ENCODE assay signal across 9 mouse cellular contexts in genomic region chr3:116033871-116034222, GRCm38 (mm10). TPM values are rescaled to one million over a fixed set of nuclear protein-coding genes. Genes with fewer than 3 reads are reported as not detected.
A peak's percentile ranks its signal among the peaks of the same experiment; 100 is the strongest.
DNase-seq lines count a peak whose midpoint lies in the region; ATAC-seq and TF ChIP-seq lines count a peak whose summit lies in the region.
"Had no signal": no experiment of that assay in that cellular context is flagged by ENCODE, and none has a peak within 500 bp of the region (broad histone marks: within the 10 kb centered on the region; RNA-seq: fewer than 3 reads in every experiment).

No protein-coding gene starts in this region.

- no peak overlapping the region for H3K9ac ChIP-seq in MEL (ENCODE audit: control insufficient read depth, low read depth, low read length, poor library complexity, severe bottlenecking)
- no peak overlapping the region for H3K9ac ChIP-seq in kidney, postnatal 0 days (ENCODE audit: low read depth, low read length)
- H3K9ac ChIP-seq: liver, embryonic 13.5 days had no signal

- H3K4me3 ChIP-seq in MEL (ENCODE audit: control insufficient read depth in 1 of 2, insufficient read depth in 1 of 2, low read depth in 2 of 2, low read length in 2 of 2), result no peak overlapping the region
- H3K4me3 ChIP-seq in kidney, postnatal 0 days (replicated peaks; ENCODE audit: low read depth, low read length), result no peak overlapping the region
- H3K4me3 ChIP-seq: liver, embryonic 13.5 days had no signal

- H3K9me3 ChIP-seq in MEL (replicated peaks; ENCODE audit: insufficient read depth, low read length), result no peaks in the 10 kb centered on the region
- no peaks in the 10 kb centered on the region for H3K9me3 ChIP-seq in kidney, postnatal 0 days (replicated peaks; ENCODE audit: low read length)
- H3K9me3 ChIP-seq: liver, embryonic 13.5 days had no signal

- TF ChIP-seq CTCF in MEL (IDR thresholded peaks at IDR 0.05 in 2 of 3, conservative IDR thresholded peaks at IDR 0.05 in 1 of 3; ENCODE audit: control insufficient read depth in 1 of 3, insufficient read depth in 1 of 3, low read depth in 2 of 3, low read length in 3 of 3, poor library complexity in 1 of 3, severe bottlenecking in 1 of 3), result peak in 1 of 3 experiments; percentile 54; a peak in 4 of 6 replicates
- TF ChIP-seq CTCF in kidney, postnatal 0 days (IDR thresholded peaks at IDR 0.05; ENCODE audit: low read depth), result peak; percentile 91

- no peak for TF ChIP-seq POLR2A in MEL (IDR thresholded peaks at IDR 0.05; ENCODE audit: control insufficient read depth in 1 of 2, insufficient read depth in 1 of 2, low read depth in 1 of 2, low read length in 2 of 2, poor library complexity in 1 of 2)

- no peak for ATAC-seq in kidney, postnatal 0 days (replicated peaks; ENCODE audit: low FRiP score, low read depth)

- 64% methylated on average over 3 of the region's 3 CpGs for WGBS in kidney, postnatal 0 days

- TF ChIP-seq EP300 in MEL (IDR thresholded peaks at IDR 0.05; ENCODE audit: low read depth in 1 of 2, low read length in 2 of 2), result no peak

- no peaks in the 10 kb centered on the region for H3K79me2 ChIP-seq in MEL (ENCODE audit: control insufficient read depth, insufficient read depth, low read length, poor library complexity)

- peak; percentile 11 for DNase-seq in heart, postnatal 4 days
- DNase-seq in heart, adult 11 months, result no peak
- peak; percentile 58 for DNase-seq in MEL (ENCODE audit: low read depth, low spot score)
- peak; percentile 51 for DNase-seq in embryo, embryonic 11.5 days (ENCODE audit: low read depth, low spot score)
- DNase-seq in kidney, postnatal 0 days (ENCODE audit: low spot score), result peak; percentile 89
- DNase-seq in retina, postnatal 1 day, result peak; percentile 75
- no peak for DNase-seq in gastrocnemius, adult 8-10 months (ENCODE audit: low spot score in 2 of 2)
- no peak for DNase-seq in urinary bladder, postnatal 14 days (ENCODE audit: low spot score)
- DNase-seq: liver, embryonic 13.5 days had no signal

- no peak overlapping the region for H3K27ac ChIP-seq in MEL (ENCODE audit: control insufficient read depth, low read depth, low read length)
- H3K27ac ChIP-seq in kidney, postnatal 0 days, result no peak overlapping the region
- H3K27ac ChIP-seq: liver, embryonic 13.5 days had no signal

- H3K27me3 ChIP-seq in MEL (ENCODE audit: control insufficient read depth in 1 of 2, insufficient read depth in 2 of 2, low read length in 2 of 2), result peaks cover 3 to 7% of the 10 kb centered on the region in 2 experiments; a peak in 3 of 4 replicates
- H3K27me3 ChIP-seq in kidney, postnatal 0 days (ENCODE audit: insufficient read depth, low read length), result no peaks in the 10 kb centered on the region
- H3K27me3 ChIP-seq: liver, embryonic 13.5 days had no signal

- no peak overlapping the region for H3K4me2 ChIP-seq in kidney, postnatal 0 days (ENCODE audit: low read length)
- H3K4me2 ChIP-seq: liver, embryonic 13.5 days had no signal

- peak; percentile 85 for TF ChIP-seq RAD21 in MEL (IDR thresholded peaks at IDR 0.05; ENCODE audit: low read depth, low read length)

- no peaks in the 10 kb centered on the region for H3K36me3 ChIP-seq in MEL (ENCODE audit: control insufficient read depth in 1 of 2, insufficient read depth in 2 of 2, low read length in 2 of 2)
- H3K36me3 ChIP-seq in kidney, postnatal 0 days (ENCODE audit: insufficient read depth, low read length), result no peaks in the 10 kb centered on the region
- H3K36me3 ChIP-seq: liver, embryonic 13.5 days had no signal

- H3K4me1 ChIP-seq in MEL (ENCODE audit: control insufficient read depth in 1 of 2, insufficient read depth in 2 of 2, low read length in 2 of 2), result no peaks in the 10 kb centered on the region
- no peaks in the 10 kb centered on the region for H3K4me1 ChIP-seq in kidney, postnatal 0 days (replicated peaks; ENCODE audit: insufficient read depth, low read length)
- H3K4me1 ChIP-seq: liver, embryonic 13.5 days had no signal

TF ChIP-seq in MEL, 35 proteins besides CTCF, POLR2A, EP300 and RAD21:
- TF ChIP-seq TBP (IDR thresholded peaks at IDR 0.05; ENCODE audit: low read depth, low read length), result no peak
- TF ChIP-seq ZC3H11A (IDR thresholded peaks at IDR 0.05; ENCODE audit: low read depth, low read length), result 0 out of 2 replicates have a peak, but pooled peaks have one; percentile 56
- TF ChIP-seq SIN3A (IDR thresholded peaks at IDR 0.05; ENCODE audit: low read length), result no peak
- peak; percentile 74 for TF ChIP-seq SMC3 (IDR thresholded peaks at IDR 0.05; ENCODE audit: low read depth, low read length)
- TF ChIP-seq MEF2A (IDR thresholded peaks at IDR 0.05; ENCODE audit: extremely low read depth, insufficient replicate concordance, low read depth, low read length, poor library complexity, severe bottlenecking), result no peak
- no peak for TF ChIP-seq POLR2AphosphoS2 (IDR thresholded peaks at IDR 0.05; ENCODE audit: low read length)
- TF ChIP-seq GATA1 (IDR thresholded peaks at IDR 0.05; ENCODE audit: low read depth, low read length), result no peak
- no peak for TF ChIP-seq MXI1 (IDR thresholded peaks at IDR 0.05; ENCODE audit: low read depth, low read length)
- TF ChIP-seq MAZ (IDR thresholded peaks at IDR 0.05; ENCODE audit: low read depth, low read length), result no peak

RNA-seq across cellular contexts. Expression of gene Extl2, which starts 26.6 kb away (rescaled TPM):
- total RNA-seq in heart, postnatal 4 days (2021), result 10 to 100 TPM; 18.7 to 19.1 TPM
- 6.6 TPM in 2 replicates for total RNA-seq in MEL (2012; rRNA removed)
- 10 to 100 TPM in 1 of 2 experiments, not detected in 1; 10.5 TPM for polyA plus RNA-seq in MEL (2012; ENCODE audit: insufficient read depth in 1 of 2, insufficient read length in 2 of 2, low read depth in 1 of 2, low replicate concordance in 2 of 2, missing spikeins in 1 of 2)
- polyA plus RNA-seq in kidney, postnatal 0 days (2015; fragmentation: Nextera tagmentation; extraction: Ambion mirVana), result 25.0 and 25.6 TPM in 2 replicates
- 10 to 100 TPM; 12.5 to 17.6 (median 15.5) TPM for total RNA-seq in gastrocnemius, adult 8-10 months (2022)

RNA-seq across cellular contexts. Expression of gene Slc30a7, which starts 26.6 kb away (rescaled TPM):
- total RNA-seq in heart, postnatal 4 days (2021), result 10 to 100 TPM; 26.7 to 27.0 TPM
- total RNA-seq in MEL (2012; rRNA removed), result 8.1 and 8.8 TPM in 2 replicates
- polyA plus RNA-seq in MEL (2012; ENCODE audit: insufficient read depth in 1 of 2, insufficient read length in 2 of 2, low read depth in 1 of 2, low replicate concordance in 2 of 2, missing spikeins in 1 of 2), result 10 to 100 TPM in 1 of 2 experiments, not detected in 1; 19.1 TPM
- polyA plus RNA-seq in kidney, postnatal 0 days (2015; fragmentation: Nextera tagmentation; extraction: Ambion mirVana), result 23.2 and 29.0 TPM in 2 replicates
- total RNA-seq in gastrocnemius, adult 8-10 months (2022), result 1 to 10 TPM; 2.2 to 6.9 (median 4.5) TPM

Comparison
In these comparisons a context has a peak if more than half of its experiments do, and no peak if none do; other contexts are left out.
1. DNase-seq: peak in heart, postnatal 4 days (single experiment), MEL (single experiment), embryo, embryonic 11.5 days (single experiment), kidney, postnatal 0 days (single experiment) and retina, postnatal 1 day (single experiment); none in heart, adult 11 months (single experiment), gastrocnemius, adult 8-10 months (0 of 2) and urinary bladder, postnatal 14 days (single experiment).